Mouse (Mus musculus) forebrain, embryonic 13.5 days (tissue): ENCODE results near the gene Ern1. TPM values are rescaled to one million over a fixed set of nuclear protein-coding genes. Genes with fewer than 3 reads are reported as not detected.

Experiments
- ATAC-seq: fragments of 200-750 bp; cut with Nextera tagmentation; 2 replicates; pipeline ENCODE4 v1.8.0; 2017
- H3K27ac ChIP-seq: fragments of 300-500 bp; sonication (generic); 2 replicates; pipeline ENCODE4 v1.5.1; 2015; ENCODE audit warnings: inconsistent platforms, mild to moderate bottlenecking, moderate library complexity
- H3K27me3 ChIP-seq: fragments of 300-500 bp; sonication (generic); 2 replicates; pipeline ENCODE4 v1.6.1; 2015; ENCODE audit warnings: mild to moderate bottlenecking, inconsistent platforms
- H3K36me3 ChIP-seq: fragments of 300-500 bp; sonication (generic); 2 replicates; pipeline ENCODE4 v1.6.1; 2015; ENCODE audit warnings: mild to moderate bottlenecking, inconsistent platforms; ENCODE audit not compliant: poor library complexity, severe bottlenecking
- H3K4me1 ChIP-seq: fragments of 300-500 bp; sonication (generic); 2 replicates; pipeline ENCODE4 v1.6.1; 2015; ENCODE audit warnings: inconsistent platforms
- H3K4me2 ChIP-seq: fragments of 300-500 bp; sonication (generic); 2 replicates; pipeline ENCODE4 v1.6.1; 2015; ENCODE audit warnings: inconsistent platforms, mild to moderate bottlenecking, moderate library complexity
- H3K4me3 ChIP-seq: fragments of 300-500 bp; sonication (generic); 2 replicates; pipeline ENCODE4 v1.5.1; 2015; ENCODE audit warnings: mild to moderate bottlenecking, inconsistent platforms
- H3K9ac ChIP-seq: fragments of 300-500 bp; sonication (generic); 2 replicates; pipeline ENCODE4 v1.6.1; 2015; ENCODE audit warnings: mild to moderate bottlenecking, inconsistent platforms
- H3K9me3 ChIP-seq: fragments of 300-500 bp; sonication (generic); replicated peaks from 2 replicates; pipeline ENCODE4 v1.6.1; 2016; ENCODE audit warnings: inconsistent platforms
- WGBS: fragments of 180-500 bp; shearing (Covaris S2); methylation state at CpG from one replicate; pipeline ENCODE4 v1.1.7; 2015; 5-methylcytosine and 5-hydroxymethylcytosine counted together
- polyA plus RNA-seq: library from polyadenylated mRNA; unstranded; fragments of >200 nt; fragmentation: Nextera tagmentation; extraction: Ambion mirVana; gene quantifications from 2 replicates; pipeline ENCODE4 v1.2.1, GENCODE M21; 2015

The Ern1 gene
- polyA plus RNA-seq, 1 experiment from 2014 or later = 5.6 TPM

DNA sequence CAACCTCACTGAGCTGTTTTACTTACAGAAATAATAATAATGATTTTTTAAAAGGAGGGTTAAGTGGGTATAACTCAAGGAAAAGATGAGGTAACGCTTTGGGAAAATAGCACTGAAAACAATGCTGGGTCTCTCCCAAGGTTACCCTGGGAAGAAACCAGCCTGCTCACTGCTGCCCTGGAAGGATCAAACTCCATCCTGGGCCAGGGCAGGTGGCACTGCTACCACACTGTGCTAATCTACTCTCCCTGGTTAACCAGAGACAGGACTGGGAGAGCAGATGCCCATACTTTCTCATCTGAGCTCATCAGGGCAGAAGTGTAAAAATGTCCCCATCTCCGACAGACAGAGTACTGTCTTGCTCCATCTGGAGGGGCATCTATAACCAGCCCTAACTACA lies 47.3 kb downstream of the Ern1 start:
- Histone ChIP-seq H3K4me3 (no peak overlapping the region), H3K27ac (no peak overlapping the region)

DNA sequence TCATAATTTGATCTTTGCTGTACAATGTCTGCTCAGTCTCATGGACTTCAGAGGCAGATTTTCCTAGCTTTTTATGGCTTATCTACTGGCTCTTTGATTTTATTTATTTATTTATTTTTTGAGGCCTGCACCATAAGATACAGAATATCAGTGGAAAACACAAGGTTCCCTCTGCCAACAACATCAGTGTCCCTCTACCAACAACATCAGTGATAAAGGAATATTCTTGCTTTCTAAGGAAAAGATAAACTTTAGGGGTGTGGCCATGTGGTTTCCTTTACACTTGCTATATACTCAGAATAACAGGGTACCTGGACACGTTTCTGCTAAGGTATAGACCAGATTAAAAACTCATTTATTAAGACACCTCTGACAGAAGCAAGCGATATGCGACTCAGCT lies 48.3 kb downstream of the Ern1 start:
- Histone ChIP-seq H3K27ac (no peak overlapping the region), H3K27me3 (no peaks in the 10 kb centered on the region), H3K4me2 (no peak overlapping the region), H3K4me1 (no peaks in the 10 kb centered on the region), H3K9ac (no peak overlapping the region), H3K36me3 (no peaks in the 10 kb centered on the region), H3K9me3 (no peaks in the 10 kb centered on the region), H3K4me3 (no peak overlapping the region)
- 91% methylated on average over 3 of the region's 3 CpGs for WGBS
- no peak for ATAC-seq

More for the DNA sequence above, 47.3 kb downstream of the Ern1 start:
- H3K9ac ChIP-seq = no peak overlapping the region
- H3K4me2 ChIP-seq = no peak overlapping the region
- H3K9me3 ChIP-seq = no peaks in the 10 kb centered on the region
- H3K4me1 ChIP-seq = no peaks in the 10 kb centered on the region
- no peaks in the 10 kb centered on the region for H3K36me3 ChIP-seq
- WGBS = 92% methylated on average over 2 of the region's 2 CpGs
- no peaks in the 10 kb centered on the region for H3K27me3 ChIP-seq
- ATAC-seq = no peak

DNA sequence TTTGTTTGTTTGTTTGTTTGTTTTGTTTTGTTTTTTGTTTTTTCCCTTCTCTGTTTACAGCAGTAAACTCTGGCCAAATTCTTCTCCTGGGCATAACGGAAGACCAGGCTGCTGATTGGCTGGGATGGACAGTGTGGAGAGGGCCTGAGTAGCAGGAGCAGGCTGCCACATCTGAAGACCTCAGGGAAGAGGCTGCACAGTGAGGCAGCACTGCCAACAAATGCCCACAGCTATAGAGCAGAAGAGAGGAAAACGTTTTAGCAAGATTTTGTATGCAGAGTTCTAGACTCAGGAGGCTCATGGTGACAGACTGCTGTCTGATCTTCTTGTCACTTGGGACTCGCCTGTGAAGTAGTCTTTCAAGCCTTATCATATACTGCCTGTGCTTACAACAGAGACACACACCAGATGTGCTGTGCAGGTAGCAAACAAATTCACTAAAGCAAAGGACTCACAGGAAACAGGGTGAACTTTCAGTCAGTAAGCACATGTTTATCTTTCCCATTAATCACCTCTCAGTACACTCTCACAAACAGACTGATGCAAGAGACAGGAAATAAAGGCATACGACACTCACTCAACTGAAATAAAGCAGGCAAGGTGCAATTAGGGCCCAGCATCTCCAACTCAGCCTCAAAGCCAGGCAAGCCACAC lies 49.0 kb downstream of the Ern1 start:
- 58% methylated on average over 4 of the region's 4 CpGs for WGBS
- Histone ChIP-seq H3K27ac (no peak overlapping the region), H3K36me3 (0 out of 2 replicates have a peak, but pooled peaks cover 5% of the 10 kb centered on the region)

DNA sequence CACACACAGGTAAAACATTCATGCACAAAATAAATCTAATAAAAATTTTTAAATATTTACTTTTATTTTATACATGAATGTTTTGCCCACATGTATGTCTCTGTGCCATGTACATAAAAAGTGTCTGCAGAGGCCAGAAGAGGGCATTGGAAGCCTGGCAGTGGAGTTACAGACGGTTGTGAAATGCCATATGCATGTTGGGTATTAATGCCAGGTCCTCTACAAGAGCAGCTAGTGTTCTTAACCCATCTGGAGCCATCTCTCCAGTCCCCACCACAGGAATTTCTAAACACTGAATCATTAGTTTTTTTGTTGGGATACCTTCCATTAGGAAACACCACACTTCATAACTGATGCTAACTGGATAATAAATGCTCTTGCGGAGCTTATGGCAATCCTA lies 50.1 kb downstream of the Ern1 start:
- Histone ChIP-seq H3K9ac (no peak overlapping the region), H3K4me1 (no peaks in the 10 kb centered on the region), H3K4me2 (no peak overlapping the region), H3K4me3 (no peak overlapping the region), H3K36me3 (0 out of 2 replicates have a peak, but pooled peaks cover 5% of the 10 kb centered on the region), H3K27me3 (no peaks in the 10 kb centered on the region), H3K9me3 (no peaks in the 10 kb centered on the region), H3K27ac (no peak overlapping the region)
- 97% methylated on average over 2 of the region's 2 CpGs for WGBS
- no peak for ATAC-seq

More for the DNA sequence above, 49.0 kb downstream of the Ern1 start:
- ATAC-seq = no peak
- no peaks in the 10 kb centered on the region for H3K27me3 ChIP-seq
- no peak overlapping the region for H3K4me2 ChIP-seq
- H3K9me3 ChIP-seq = no peaks in the 10 kb centered on the region
- H3K4me1 ChIP-seq = no peaks in the 10 kb centered on the region
- H3K9ac ChIP-seq = no peak overlapping the region
- no peak overlapping the region for H3K4me3 ChIP-seq

DNA sequence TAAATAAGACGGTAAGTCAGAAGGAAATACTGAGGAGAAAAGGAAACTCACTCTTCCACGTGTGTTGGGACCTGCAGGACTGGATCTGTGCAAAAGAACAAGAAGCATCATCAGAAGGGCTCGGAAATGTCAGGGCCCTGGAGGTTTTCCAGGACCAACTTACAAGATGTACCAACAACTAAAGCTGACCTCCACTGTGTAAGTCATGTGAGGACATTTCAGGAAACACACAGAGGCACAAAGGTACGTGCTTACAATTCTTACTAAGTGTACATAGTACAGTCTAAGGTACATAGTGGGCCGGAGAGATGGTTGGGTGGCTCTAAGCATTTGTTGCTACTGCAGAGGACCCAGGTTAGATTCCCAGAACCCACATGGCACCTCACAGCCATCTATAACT lies 50.6 kb downstream of the Ern1 start:
- H3K27me3 ChIP-seq = no peaks in the 10 kb centered on the region
- H3K27ac ChIP-seq = no peak overlapping the region
- no peaks in the 10 kb centered on the region for H3K4me1 ChIP-seq
- 0 out of 2 replicates have a peak, but pooled peaks cover 5% of the 10 kb centered on the region for H3K36me3 ChIP-seq
- no peak overlapping the region for H3K4me2 ChIP-seq
- no peak overlapping the region for H3K9ac ChIP-seq
- ATAC-seq = no peak
- H3K9me3 ChIP-seq = no peaks in the 10 kb centered on the region
- H3K4me3 ChIP-seq = no peak overlapping the region
- 90% methylated on average over 5 of the region's 5 CpGs for WGBS

DNA sequence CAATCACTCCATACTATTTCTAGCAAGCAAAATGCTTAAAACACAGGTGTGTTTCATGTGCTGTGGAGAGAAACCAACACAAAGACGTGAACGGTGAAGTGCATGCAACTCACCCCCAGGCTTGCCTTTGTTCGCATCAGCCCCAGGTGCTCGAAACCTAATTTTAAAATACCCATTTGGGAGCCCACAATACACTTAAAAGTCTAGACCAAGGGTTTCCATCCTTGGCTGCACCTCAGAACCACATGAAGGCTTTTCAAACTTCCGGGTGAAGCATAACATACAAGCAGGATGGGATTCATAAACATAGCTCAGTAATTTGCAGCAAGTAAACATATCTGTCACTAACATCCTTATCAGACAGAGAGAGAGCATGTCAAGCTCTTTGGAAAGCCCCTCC lies 57.3 kb downstream of the Ern1 start:
- 95% methylated on average over 5 of the region's 5 CpGs for WGBS
- Histone ChIP-seq H3K9me3 (no peaks in the 10 kb centered on the region), H3K36me3 (0 out of 2 replicates have a peak, but pooled peaks cover 9% of the 10 kb centered on the region)

DNA sequence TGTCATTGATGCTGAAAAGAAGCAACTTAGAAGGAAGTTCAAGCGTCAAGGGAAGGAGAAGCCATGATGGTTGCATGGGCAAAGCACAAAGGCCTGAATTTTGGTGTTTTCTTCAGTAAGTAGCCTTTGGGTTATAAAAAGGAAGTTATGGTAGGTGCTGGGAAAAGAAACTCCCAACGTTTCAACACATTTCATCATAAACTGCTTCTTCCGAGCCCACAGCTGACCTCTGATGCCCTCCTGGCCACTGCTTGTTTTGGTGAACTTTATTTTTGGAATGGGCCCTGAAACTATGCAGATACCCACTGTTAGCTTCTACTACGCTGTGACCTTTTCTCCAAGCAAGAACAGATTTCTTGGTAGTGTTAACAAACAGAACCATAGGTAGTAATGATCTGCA lies 58.0 kb downstream of the Ern1 start:
- H3K27ac ChIP-seq = no peak overlapping the region
- WGBS = 87% methylated on average over 4 of the region's 4 CpGs
- ATAC-seq = no peak
- H3K4me1 ChIP-seq = no peaks in the 10 kb centered on the region
- no peaks in the 10 kb centered on the region for H3K27me3 ChIP-seq
- no peak overlapping the region for H3K4me2 ChIP-seq
- no peaks in the 10 kb centered on the region for H3K9me3 ChIP-seq
- 0 out of 2 replicates have a peak, but pooled peaks cover 9% of the 10 kb centered on the region for H3K36me3 ChIP-seq
- no peak overlapping the region for H3K4me3 ChIP-seq
- no peak overlapping the region for H3K9ac ChIP-seq

More for the DNA sequence above, 57.3 kb downstream of the Ern1 start:
- ATAC-seq = no peak
- Histone ChIP-seq H3K27me3 (no peaks in the 10 kb centered on the region), H3K4me1 (no peaks in the 10 kb centered on the region), H3K4me3 (no peak overlapping the region), H3K4me2 (no peak overlapping the region), H3K27ac (no peak overlapping the region), H3K9ac (no peak overlapping the region)

DNA sequence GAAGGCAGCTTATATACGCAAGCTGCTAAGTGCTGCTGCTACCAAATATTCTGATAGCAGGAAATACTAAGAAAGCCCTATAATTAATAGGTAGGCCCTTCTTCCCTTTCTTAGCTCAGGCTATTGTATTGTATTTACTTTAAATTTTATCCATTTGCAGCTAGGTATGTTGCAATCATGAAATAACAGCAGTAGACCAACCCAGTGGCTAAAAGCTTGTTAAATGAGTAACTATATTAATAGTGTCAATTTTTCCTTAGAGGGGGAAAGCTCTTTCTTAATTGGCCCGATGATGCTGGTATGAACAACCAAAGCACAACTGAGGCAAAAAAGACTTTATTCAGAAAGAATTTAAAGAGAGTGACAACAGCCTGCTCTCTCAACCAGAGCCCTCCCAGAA lies 59.1 kb downstream of the Ern1 start:
- no peak overlapping the region for H3K4me3 ChIP-seq
- H3K4me2 ChIP-seq = no peak overlapping the region
- ATAC-seq = no peak
- no peaks in the 10 kb centered on the region for H3K27me3 ChIP-seq
- H3K9me3 ChIP-seq = no peaks in the 10 kb centered on the region
- H3K36me3 ChIP-seq = 0 out of 2 replicates have a peak, but pooled peaks cover 4% of the 10 kb centered on the region
- 86% methylated on average over 2 of the region's 2 CpGs for WGBS
- H3K4me1 ChIP-seq = no peaks in the 10 kb centered on the region
- no peak overlapping the region for H3K9ac ChIP-seq
- no peak overlapping the region for H3K27ac ChIP-seq

DNA sequence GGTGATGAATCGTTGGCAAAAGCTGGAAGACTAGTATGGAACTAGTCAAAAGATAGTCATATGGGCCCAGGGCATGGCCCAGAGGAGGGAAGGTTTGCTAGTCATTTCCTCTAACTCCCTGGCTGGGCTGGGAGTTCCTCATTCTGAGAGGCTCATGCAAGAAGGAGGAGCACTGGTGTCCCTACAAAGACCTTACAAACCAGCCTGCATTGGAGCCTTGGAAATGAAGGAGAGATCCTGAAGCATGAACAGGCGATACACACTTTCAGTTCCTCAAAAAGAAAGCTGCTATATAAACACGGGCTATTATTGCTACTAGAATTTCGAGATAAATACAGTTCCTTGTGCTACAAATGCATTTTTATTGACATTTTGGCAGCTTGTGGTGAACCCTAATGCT lies 59.5 kb downstream of the Ern1 start:
- H3K27me3 ChIP-seq = no peaks in the 10 kb centered on the region
- no peak for ATAC-seq
- no peaks in the 10 kb centered on the region for H3K4me1 ChIP-seq
- 0 out of 2 replicates have a peak, but pooled peaks cover 6% of the 10 kb centered on the region for H3K36me3 ChIP-seq
- H3K9ac ChIP-seq = no peak overlapping the region
- no peaks in the 10 kb centered on the region for H3K9me3 ChIP-seq
- no peak overlapping the region for H3K27ac ChIP-seq
- no peak overlapping the region for H3K4me2 ChIP-seq
- no peak overlapping the region for H3K4me3 ChIP-seq
- 85% methylated on average over 4 of the region's 4 CpGs for WGBS

DNA sequence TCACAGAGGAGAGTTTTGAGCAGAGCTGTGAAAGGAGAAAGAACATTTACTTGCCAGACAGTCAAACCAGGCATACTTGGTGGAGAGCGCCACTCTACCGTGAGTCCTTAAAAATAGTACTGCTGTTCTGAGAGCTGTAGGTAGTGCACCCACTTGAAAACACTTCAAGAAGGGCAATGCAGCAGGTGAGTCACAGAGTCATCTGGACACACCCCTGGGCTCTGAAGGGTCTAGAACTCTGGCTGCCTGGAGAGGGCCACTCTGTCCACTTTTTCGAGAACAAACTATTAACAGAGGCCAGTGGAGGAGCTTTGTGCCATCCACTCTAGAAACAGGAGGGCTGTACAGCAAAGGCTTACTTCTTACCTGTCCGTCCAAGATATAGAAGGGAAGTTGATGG lies 61.2 kb downstream of the Ern1 start:
- no peak overlapping the region for H3K27ac ChIP-seq
- H3K4me2 ChIP-seq = no peak overlapping the region
- 0 out of 2 replicates have a peak, but pooled peaks cover 11% of the 10 kb centered on the region for H3K36me3 ChIP-seq
- WGBS = 97% methylated on average over 4 of the region's 4 CpGs
- H3K9me3 ChIP-seq = no peaks in the 10 kb centered on the region
- no peak overlapping the region for H3K4me3 ChIP-seq
- H3K4me1 ChIP-seq = no peaks in the 10 kb centered on the region
- no peaks in the 10 kb centered on the region for H3K27me3 ChIP-seq
- ATAC-seq = no peak
- H3K9ac ChIP-seq = no peak overlapping the region

DNA sequence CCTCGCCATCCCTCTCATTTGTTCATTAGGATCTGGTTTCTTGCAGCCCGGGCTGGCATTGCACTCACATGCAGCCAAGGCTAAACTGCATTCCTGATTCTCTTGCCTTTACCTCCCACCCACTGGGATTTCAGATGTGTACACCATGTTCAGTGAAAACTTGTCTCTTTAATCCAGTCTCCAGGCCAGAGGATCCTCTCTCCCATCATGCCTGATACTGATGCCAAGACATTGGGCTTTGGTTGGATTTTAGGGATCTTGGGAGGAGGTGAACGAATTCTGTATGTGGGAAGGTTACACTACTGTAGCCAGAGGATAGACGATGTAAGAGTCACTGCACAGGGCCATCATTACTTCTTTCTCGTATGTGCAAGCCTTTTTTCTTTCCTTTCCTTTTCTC lies 62.5 kb downstream of the Ern1 start:
- Histone ChIP-seq H3K4me2 (no peak overlapping the region), H3K9ac (no peak overlapping the region), H3K36me3 (0 out of 2 replicates have a peak, but pooled peaks cover 14% of the 10 kb centered on the region), H3K27me3 (no peaks in the 10 kb centered on the region), H3K9me3 (no peaks in the 10 kb centered on the region), H3K4me3 (no peak overlapping the region), H3K27ac (no peak overlapping the region), H3K4me1 (no peaks in the 10 kb centered on the region)
- no peak for ATAC-seq
- 95% methylated on average over 5 of the region's 5 CpGs for WGBS

DNA sequence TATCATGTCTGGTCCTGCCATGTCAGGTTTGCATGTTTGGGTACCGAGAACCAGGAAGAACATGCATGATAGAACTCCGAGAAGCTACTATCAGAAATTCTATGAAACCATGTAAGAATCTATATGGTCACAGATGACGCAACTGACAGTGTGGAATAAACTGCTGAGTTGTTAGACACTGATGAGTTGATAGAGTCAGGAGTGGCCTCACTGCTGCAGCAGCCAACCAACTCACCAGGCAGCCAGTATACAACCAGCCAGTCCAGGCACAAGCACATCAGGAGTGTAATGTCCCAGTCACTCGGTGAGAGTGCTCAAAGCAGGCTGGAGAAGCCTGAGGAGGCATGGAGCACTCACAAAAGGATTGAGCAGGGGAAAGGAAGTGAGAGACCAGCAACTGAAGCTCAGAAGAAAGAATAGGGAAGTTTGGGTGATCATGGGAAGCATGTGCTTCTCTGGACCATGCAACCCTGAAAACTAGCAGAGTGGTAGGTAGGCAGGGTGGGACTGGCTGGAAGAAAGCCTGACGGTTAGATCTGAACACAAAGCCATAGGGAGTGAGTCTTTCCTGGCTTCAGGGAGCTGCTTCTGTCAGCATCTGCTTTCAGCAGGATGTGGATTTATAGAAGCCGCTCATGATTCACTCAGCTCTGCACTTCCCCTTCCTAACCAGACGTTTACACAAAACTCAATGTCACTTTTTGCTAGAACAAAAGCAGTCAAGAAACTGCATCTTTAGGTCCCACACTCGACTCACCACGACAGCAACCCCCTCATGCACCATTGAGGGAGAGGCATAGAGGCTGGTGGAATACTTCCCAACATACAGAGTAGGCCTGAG lies 68.2 kb downstream of the Ern1 start:
- Histone ChIP-seq H3K4me3 (no peak overlapping the region), H3K4me1 (no peaks in the 10 kb centered on the region), H3K4me2 (no peak overlapping the region), H3K9ac (no peak overlapping the region), H3K27me3 (no peaks in the 10 kb centered on the region), H3K27ac (no peak overlapping the region), H3K9me3 (no peaks in the 10 kb centered on the region), H3K36me3 (peaks cover 13% of the 10 kb centered on the region; the same call in 1 of the 2 replicates)
- ATAC-seq = no peak
- WGBS = 83% methylated on average over 9 of the region's 9 CpGs
